Mouse (Mus musculus): ENCODE data around the gene Tekt1. TPM values are rescaled to one million over a fixed set of nuclear protein-coding genes. Genes with fewer than 3 reads are reported as not detected.
"Not testable (repeated sequence)": the region's sequence is repeated elsewhere in the genome, so short reads cannot be mapped to it uniquely, and the experiment has no call there.

The Tekt1 gene
- polyA plus RNA-seq, 1 experiment = not detected

DNA sequence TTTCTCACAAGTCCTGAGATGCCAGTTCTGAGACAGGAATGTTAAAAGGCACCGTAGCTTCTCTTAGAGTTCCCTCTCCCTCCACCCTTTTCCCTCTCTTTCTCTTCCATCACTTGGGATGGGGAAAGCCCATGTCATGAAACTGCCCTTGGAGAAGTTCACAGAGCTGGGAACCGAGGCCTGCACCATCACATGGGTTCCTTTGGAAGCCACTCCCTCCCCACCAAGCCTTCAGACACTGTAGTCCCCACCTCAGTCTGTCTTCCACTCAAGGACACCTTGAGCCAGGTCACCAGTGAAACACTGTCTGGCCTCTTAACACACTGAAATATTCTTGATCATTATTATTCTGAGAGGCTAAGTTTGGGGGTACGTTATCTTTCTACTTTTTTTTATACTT lies 9.1 kb downstream of the Tekt1 start:
- Histone ChIP-seq H3K4me1 (ENCODE audit: control insufficient read depth, insufficient read depth, low read length) (peaks cover 7% of the 10 kb centered on the region; the same call in 1 of the 2 replicates), H3K4me3 (ENCODE audit: insufficient read depth, low read depth, low read length) (no peak overlapping the region), H3K27ac (ENCODE audit: insufficient read depth, low read depth, low read length) (no peak overlapping the region)
- WGBS = 82% methylated on average over 3 of the region's 3 CpGs
- TF ChIP-seq POLR2A (IDR thresholded peaks at IDR 0.05; ENCODE audit: insufficient read depth, low read depth, low read length) (no peak), CTCF (IDR thresholded peaks at IDR 0.05; ENCODE audit: insufficient read depth, low read depth, low read length) (no peak)

DNA sequence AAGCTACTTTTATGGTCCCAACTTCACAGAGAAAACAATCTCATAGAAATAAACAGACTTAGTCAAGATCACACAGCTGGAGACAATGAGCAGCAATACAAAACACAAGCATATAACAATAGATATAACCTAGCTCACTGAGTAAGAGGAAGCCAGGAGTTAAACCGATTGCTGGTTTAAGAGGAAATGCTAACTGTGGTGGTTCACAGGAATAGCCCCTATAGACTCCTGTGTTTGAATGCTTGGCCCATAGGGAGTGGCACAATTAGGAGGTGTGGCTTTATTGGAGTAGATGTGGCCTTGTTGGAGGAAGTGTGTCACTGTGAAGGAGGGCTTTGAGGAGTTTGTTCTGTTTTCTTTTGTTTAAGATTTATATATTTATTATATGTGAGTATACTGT lies 10.0 kb downstream of the Tekt1 start:
- 89% methylated on average over 1 of the region's 1 CpGs for WGBS
- Histone ChIP-seq H3K27ac (ENCODE audit: insufficient read depth, low read depth, low read length) (no peak overlapping the region), H3K4me3 (ENCODE audit: insufficient read depth, low read depth, low read length) (no peak overlapping the region), H3K4me1 (ENCODE audit: control insufficient read depth, insufficient read depth, low read length) (peaks cover 7% of the 10 kb centered on the region; the same call in 1 of the 2 replicates)
- TF ChIP-seq POLR2A (IDR thresholded peaks at IDR 0.05; ENCODE audit: insufficient read depth, low read depth, low read length) (no peak), CTCF (IDR thresholded peaks at IDR 0.05; ENCODE audit: insufficient read depth, low read depth, low read length) (no peak)

- H3K4me1 ChIP-seq (ENCODE audit: control insufficient read depth, insufficient read depth, low read length) = peaks cover 3% of the 10 kb centered on the region; the same call in 1 of the 2 replicates
- no peak overlapping the region for H3K4me3 ChIP-seq (ENCODE audit: insufficient read depth, low read depth, low read length)
- TF ChIP-seq POLR2A (IDR thresholded peaks at IDR 0.05; ENCODE audit: insufficient read depth, low read depth, low read length) (no peak), CTCF (IDR thresholded peaks at IDR 0.05; ENCODE audit: insufficient read depth, low read depth, low read length) (no peak)
- no peak overlapping the region for H3K27ac ChIP-seq (ENCODE audit: insufficient read depth, low read depth, low read length)
- 82% methylated on average over 4 of the region's 4 CpGs for WGBS
Observed at GRCm38 (mm10) chr11:72349652-72350051, 12.6 kb downstream of the Tekt1 start.

DNA sequence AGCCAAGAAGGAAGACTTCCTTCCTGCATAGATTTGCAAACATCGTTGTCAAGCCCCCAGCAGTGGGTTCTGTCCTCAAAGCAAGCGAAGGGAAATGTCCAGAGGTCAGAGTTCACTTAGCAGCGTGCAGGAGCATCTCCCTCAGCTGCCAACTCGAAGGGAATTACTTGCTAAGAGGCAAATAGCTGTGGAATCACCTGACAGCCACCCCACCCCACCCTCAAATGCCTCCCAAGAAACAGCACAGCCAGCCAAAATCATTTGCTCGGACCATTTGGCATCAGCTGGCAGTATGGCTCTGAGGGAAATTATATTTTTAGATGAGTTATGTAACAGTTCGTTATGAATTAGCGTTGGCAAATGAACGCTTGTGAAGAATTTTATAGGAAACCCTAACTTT lies 13.2 kb downstream of the Tekt1 start:
- 66% methylated on average over 8 of the region's 8 CpGs for WGBS
- Histone ChIP-seq H3K4me1 (ENCODE audit: control insufficient read depth, insufficient read depth, low read length) (peaks cover 3% of the 10 kb centered on the region; the same call in 1 of the 2 replicates), H3K4me3 (ENCODE audit: insufficient read depth, low read depth, low read length) (no peak overlapping the region), H3K27ac (ENCODE audit: insufficient read depth, low read depth, low read length) (no peak overlapping the region)
- no peak for TF ChIP-seq CTCF (IDR thresholded peaks at IDR 0.05; ENCODE audit: insufficient read depth, low read depth, low read length)
- no peak for TF ChIP-seq POLR2A (IDR thresholded peaks at IDR 0.05; ENCODE audit: insufficient read depth, low read depth, low read length)

- Histone ChIP-seq H3K4me3 (ENCODE audit: insufficient read depth, low read depth, low read length) (no peak overlapping the region), H3K27ac (ENCODE audit: insufficient read depth, low read depth, low read length) (no peak overlapping the region), H3K4me1 (ENCODE audit: control insufficient read depth, insufficient read depth, low read length) (peaks cover 3% of the 10 kb centered on the region; the same call in 1 of the 2 replicates)
- no peak for TF ChIP-seq CTCF (IDR thresholded peaks at IDR 0.05; ENCODE audit: insufficient read depth, low read depth, low read length)
- no peak for TF ChIP-seq POLR2A (IDR thresholded peaks at IDR 0.05; ENCODE audit: insufficient read depth, low read depth, low read length)
- WGBS = 62% methylated on average over 10 of the region's 10 CpGs
Observed at GRCm38 (mm10) chr11:72348563-72348962, 13.7 kb downstream of the Tekt1 start.

DNA sequence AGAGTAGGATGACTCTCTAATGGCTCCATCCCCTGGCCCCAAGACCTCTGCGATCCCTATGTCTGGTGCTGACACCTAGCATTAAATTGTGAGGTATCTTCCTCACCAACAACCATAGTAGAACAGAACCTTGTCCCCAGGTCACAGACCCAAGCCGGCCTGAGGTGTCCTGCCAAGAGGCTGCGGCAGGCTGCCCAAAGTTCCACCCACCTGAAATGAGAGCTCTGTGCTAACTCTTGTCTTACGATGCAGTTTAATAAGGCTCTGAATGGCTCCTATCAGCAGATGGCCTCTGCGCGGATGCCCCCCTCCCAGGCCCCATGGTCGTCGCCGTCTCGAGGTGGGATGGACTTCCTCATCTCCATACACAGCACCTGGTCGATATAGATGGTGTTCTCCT lies 17.8 kb downstream of the Tekt1 start:
- Histone ChIP-seq H3K27ac (ENCODE audit: insufficient read depth, low read depth, low read length) (no peak overlapping the region), H3K4me3 (ENCODE audit: insufficient read depth, low read depth, low read length) (no peak overlapping the region), H3K4me1 (ENCODE audit: control insufficient read depth, insufficient read depth, low read length) (peaks cover 3% of the 10 kb centered on the region; the same call in 1 of the 2 replicates)
- 93% methylated on average over 11 of the region's 11 CpGs for WGBS
- TF ChIP-seq CTCF (IDR thresholded peaks at IDR 0.05; ENCODE audit: insufficient read depth, low read depth, low read length) (no peak), POLR2A (IDR thresholded peaks at IDR 0.05; ENCODE audit: insufficient read depth, low read depth, low read length) (no peak)

DNA sequence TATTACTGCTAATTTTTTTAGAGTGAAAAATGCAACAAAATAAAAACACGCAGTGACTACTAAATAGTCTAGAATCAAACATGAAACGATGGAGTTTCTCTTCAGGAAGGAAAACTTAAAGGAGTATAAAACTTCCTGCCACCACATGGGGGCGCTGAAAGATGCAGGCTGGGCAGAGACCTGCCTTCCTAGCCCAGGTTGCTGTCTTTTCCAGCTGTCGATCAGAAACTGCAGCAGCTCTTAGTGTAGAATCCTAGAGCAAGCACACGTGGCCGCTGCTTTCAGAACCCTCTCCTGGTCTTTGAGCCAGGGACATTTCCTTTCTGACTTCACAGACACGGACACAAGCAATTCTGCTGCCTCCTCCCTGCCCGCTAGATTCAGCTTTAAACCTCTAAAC lies 18.3 kb downstream of the Tekt1 start:
- Histone ChIP-seq H3K27ac (ENCODE audit: insufficient read depth, low read depth, low read length) (no peak overlapping the region), H3K4me3 (ENCODE audit: insufficient read depth, low read depth, low read length) (no peak overlapping the region), H3K4me1 (ENCODE audit: control insufficient read depth, insufficient read depth, low read length) (peaks cover under 1% of the 10 kb centered on the region; the same call in 1 of the 2 replicates)
- peak; percentile 32; the same call in 1 of the 2 replicates for TF ChIP-seq CTCF (IDR thresholded peaks at IDR 0.05; ENCODE audit: insufficient read depth, low read depth, low read length)
- no peak for TF ChIP-seq POLR2A (IDR thresholded peaks at IDR 0.05; ENCODE audit: insufficient read depth, low read depth, low read length)
- 38% methylated on average over 8 of the region's 8 CpGs for WGBS

- not testable (repeated sequence) for H3K27ac ChIP-seq (ENCODE audit: insufficient read depth, low read depth, low read length); H3K4me3 ChIP-seq (ENCODE audit: insufficient read depth, low read depth, low read length); H3K4me1 ChIP-seq (ENCODE audit: control insufficient read depth, insufficient read depth, low read length)
- WGBS = 90% methylated on average over 5 of the region's 5 CpGs
Observed at GRCm38 (mm10) chr11:72343238-72343625, 19.0 kb downstream of the Tekt1 start.

DNA sequence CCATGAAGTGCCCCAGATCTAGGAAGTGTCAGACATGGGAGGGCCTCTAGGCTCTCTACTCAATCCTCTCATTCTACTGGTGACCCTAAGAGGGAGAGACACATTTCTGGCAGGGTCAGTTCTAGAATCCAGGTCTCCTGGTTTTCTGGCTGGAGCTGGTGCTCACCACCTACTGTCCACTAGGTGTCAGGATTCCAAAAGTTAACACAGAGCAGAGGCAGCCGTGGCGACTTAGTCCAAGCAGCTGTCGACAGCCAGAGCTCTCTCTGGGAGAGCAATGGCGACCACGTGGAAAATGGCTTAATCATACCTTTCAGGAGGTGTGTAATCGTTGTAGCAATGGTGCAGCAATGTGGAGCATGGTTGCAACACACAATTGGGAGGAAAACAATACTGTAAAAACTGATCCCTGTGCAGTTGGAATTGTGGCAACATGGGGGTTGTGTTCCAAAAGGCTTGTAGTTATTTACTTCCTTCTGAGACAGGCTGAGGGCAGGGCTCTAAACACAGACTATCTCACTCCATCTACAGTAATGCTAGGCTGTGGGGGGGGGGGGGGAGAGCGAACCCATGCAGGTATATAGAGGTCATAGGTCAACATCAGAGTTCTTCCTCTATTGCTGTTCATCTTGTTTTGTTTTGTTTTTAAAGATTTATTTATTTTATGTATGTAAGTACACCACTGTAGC lies 19.5 kb downstream of the Tekt1 start:
- WGBS = 13% methylated on average over 7 of the region's 7 CpGs

More for the DNA sequence above, 19.5 kb downstream of the Tekt1 start:
- H3K27ac ChIP-seq (ENCODE audit: insufficient read depth, low read depth, low read length) = no peak overlapping the region
- TF ChIP-seq CTCF (IDR thresholded peaks at IDR 0.05; ENCODE audit: insufficient read depth, low read depth, low read length) = peak; percentile 32; the same call in 1 of the 2 replicates
- TF ChIP-seq POLR2A (IDR thresholded peaks at IDR 0.05; ENCODE audit: insufficient read depth, low read depth, low read length) = no peak
- no peak overlapping the region for H3K4me3 ChIP-seq (ENCODE audit: insufficient read depth, low read depth, low read length)
- no peaks in the 10 kb centered on the region for H3K4me1 ChIP-seq (ENCODE audit: control insufficient read depth, insufficient read depth, low read length)
